Mouse (Mus musculus) midbrain, postnatal 0 days (tissue): ENCODE measurements around the gene Fam229a. TPM values are rescaled to one million over a fixed set of nuclear protein-coding genes. Genes with fewer than 3 reads are reported as not detected.

Experiments
- ATAC-seq: fragments of 200-750 bp; cut with Nextera tagmentation; 2 replicates; pipeline ENCODE4 v1.8.0; 2017; ENCODE audit warnings: moderate number of reproducible peaks, mild to moderate bottlenecking, moderate TSS enrichment, moderate library complexity; ENCODE audit not compliant: low FRiP score
- DNase-seq: peaks from one replicate; pipeline ENCODE4 v3.0.0-alpha.2; 2015; ENCODE audit warnings: low spot score
- H3K27ac ChIP-seq: fragments of 300-500 bp; sonication (generic); 2 replicates; pipeline ENCODE4 v1.5.1; 2014; ENCODE audit warnings: low read depth, mild to moderate bottlenecking, low read length, mixed read lengths
- H3K27me3 ChIP-seq: fragments of 300-500 bp; sonication (generic); 2 replicates; pipeline ENCODE4 v1.6.1; 2014; ENCODE audit warnings: low read length, control low read depth, mixed read lengths; ENCODE audit not compliant: insufficient read depth
- H3K36me3 ChIP-seq: fragments of 300-500 bp; sonication (generic); 2 replicates; pipeline ENCODE4 v1.6.1; 2014; ENCODE audit warnings: low read length, control low read depth, mixed read lengths; ENCODE audit not compliant: insufficient read depth
- H3K4me1 ChIP-seq: fragments of 300-500 bp; sonication (generic); 2 replicates; pipeline ENCODE4 v1.6.1; 2014; ENCODE audit warnings: mild to moderate bottlenecking, control low read depth, antibody characterized with exemption, low read length, mixed read lengths; ENCODE audit not compliant: insufficient read depth
- H3K4me2 ChIP-seq: fragments of 300-500 bp; sonication (generic); 2 replicates; pipeline ENCODE4 v1.6.1; 2014; ENCODE audit warnings: low read depth, mild to moderate bottlenecking, low read length, mixed read lengths; ENCODE audit not compliant: poor library complexity, severe bottlenecking
- H3K4me3 ChIP-seq: fragments of 300-500 bp; sonication (generic); 2 replicates; pipeline ENCODE4 v1.5.1; 2014; ENCODE audit warnings: low read depth, mild to moderate bottlenecking, low read length, moderate library complexity
- H3K9ac ChIP-seq: fragments of 300-500 bp; sonication (generic); replicated peaks from 2 replicates; pipeline ENCODE4 v1.6.1; 2014; ENCODE audit warnings: mild to moderate bottlenecking, low read length, moderate library complexity, mixed read lengths; ENCODE audit not compliant: poor library complexity, severe bottlenecking
- H3K9me3 ChIP-seq: fragments of 300-500 bp; sonication (generic); 2 replicates; pipeline ENCODE4 v1.6.1; 2016; ENCODE audit warnings: low read length, control low read depth
- CTCF ChIP-seq: IDR thresholded peaks from 2 replicates; pipeline ENCODE4 v1.5.1; 2016; ENCODE audit warnings: antibody characterized with exemption, mild to moderate bottlenecking
- WGBS: fragments of 180-500 bp; shearing (Covaris S2); extraction: QIAGEN DNeasy Blood & Tissue Kit; methylation state at CpG from one replicate; pipeline ENCODE4 v1.1.7; 2014; 5-methylcytosine and 5-hydroxymethylcytosine counted together
- polyA plus RNA-seq: library from polyadenylated mRNA; unstranded; fragments of >200 nt; fragmentation: Nextera tagmentation; extraction: Ambion mirVana; gene quantifications from 2 replicates; pipeline ENCODE4 v1.2.1, GENCODE M21; 2015
- total RNA-seq: library from RNA; depleted of rRNA; stranded (reverse); fragments of >200 nt; gene quantifications from 2 replicates; pipeline ENCODE4 v1.2.3, GENCODE M21; 2014

Fam229a gene
- total and polyA plus RNA-seq, 2 experiments from 2014 or later = 4.3 TPM; not detected in 1

DNA sequence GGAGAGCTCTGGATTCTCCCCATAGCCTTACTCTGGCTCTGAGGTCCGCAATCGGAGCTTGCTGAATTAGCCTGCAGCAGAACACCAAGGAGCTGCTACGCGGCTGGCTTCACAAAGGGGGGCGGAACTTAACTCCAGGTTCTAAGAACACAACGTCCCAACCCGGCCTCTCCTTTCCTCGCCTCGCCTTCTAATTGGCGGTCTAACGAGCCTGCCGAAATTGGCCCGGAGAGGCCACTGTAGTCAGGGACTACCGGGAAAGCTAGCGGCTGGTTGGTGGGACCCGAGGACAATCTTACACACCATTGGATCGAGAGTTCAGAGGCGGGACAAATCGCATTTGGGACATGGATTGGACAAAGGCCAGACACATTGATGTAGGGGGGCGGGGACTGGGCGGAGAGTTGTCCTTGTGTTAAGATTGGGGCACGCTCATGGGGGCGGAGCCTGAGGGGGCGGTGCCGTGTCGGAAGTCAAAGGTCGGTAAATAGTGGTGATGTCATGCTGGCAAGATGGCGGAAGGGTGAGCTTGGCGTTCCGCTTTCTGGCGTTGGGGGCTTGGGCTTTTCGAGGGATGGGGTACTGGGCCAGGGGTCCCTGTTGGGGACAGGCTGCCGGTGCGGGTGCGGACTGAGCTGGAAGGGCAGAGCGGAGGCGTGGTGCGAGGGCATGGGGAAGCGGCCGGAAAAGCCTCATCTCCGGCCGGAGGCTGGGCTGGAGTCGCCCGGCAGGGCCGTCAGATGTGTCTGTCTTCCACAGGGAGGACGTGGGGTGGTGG is 29.6 kb upstream of the Fam229a start, which contains the start of gene Bsdc1:
TSS of gene Bsdc1 (plus strand) at position 399 of the 778 bp plus-strand sequence.
- H3K4me1 ChIP-seq = 0 out of 2 replicates have a peak, but pooled peaks cover 3% of the 10 kb centered on the region
- ATAC-seq (peak; percentile 97), DNase-seq (peak; percentile 100)
- WGBS = under 1% methylated on average over 45 of the region's 46 CpGs
- H3K9me3 ChIP-seq = no peaks in the 10 kb centered on the region
- peaks cover 17% of the 10 kb centered on the region for H3K36me3 ChIP-seq
- peak within 1 kb of the TSS; percentile 82 for H3K4me2 ChIP-seq
- H3K27ac ChIP-seq = peak within 1 kb of the TSS; percentile 83
- TF ChIP-seq CTCF = no peak; the same call in 1 of the 2 replicates
- H3K9ac ChIP-seq = peak within 1 kb of the TSS; percentile 73
- no peaks in the 10 kb centered on the region for H3K27me3 ChIP-seq
- H3K4me3 ChIP-seq = peak within 1 kb of the TSS; percentile 97

DNA sequence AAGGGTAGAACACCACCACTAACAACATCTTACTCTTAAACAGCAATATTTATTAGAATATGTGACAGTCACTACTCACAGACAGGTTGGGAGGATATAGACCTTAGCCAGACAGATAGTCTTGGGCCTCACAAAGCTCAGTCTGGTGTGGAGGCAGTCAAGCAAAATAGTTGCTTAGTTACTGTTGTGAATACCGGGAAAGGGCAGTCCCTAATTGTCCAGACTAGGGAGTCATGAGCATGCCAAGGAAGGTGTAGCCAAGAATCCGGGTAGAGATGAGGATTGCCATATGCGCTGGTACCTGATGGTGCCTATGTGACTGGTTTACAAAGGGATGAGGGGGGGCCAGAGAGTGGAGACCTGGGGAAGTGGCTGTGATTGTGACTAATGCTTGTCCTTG is 28.9 kb upstream of the Fam229a start:
- peak overlapping the region; percentile 97 for H3K4me3 ChIP-seq
- 0 out of 2 replicates have a peak, but pooled peaks cover 3% of the 10 kb centered on the region for H3K4me1 ChIP-seq
- TF ChIP-seq CTCF = no peak
- no peaks in the 10 kb centered on the region for H3K9me3 ChIP-seq
- no peaks in the 10 kb centered on the region for H3K27me3 ChIP-seq
- WGBS = 40% methylated on average over 3 of the region's 3 CpGs
- H3K4me2 ChIP-seq = peak overlapping the region; percentile 82
- peak overlapping the region; percentile 73 for H3K9ac ChIP-seq
- ATAC-seq (no peak), DNase-seq (peak; percentile 3)
- H3K27ac ChIP-seq = peak overlapping the region; percentile 59; the same call in 1 of the 2 replicates
- peaks cover 25% of the 10 kb centered on the region for H3K36me3 ChIP-seq

GRCm38 (mm10) chr4:129463097-129464059 is 27.6 kb upstream of the Fam229a start:
- no peak overlapping the region for H3K4me2 ChIP-seq
- no peaks in the 10 kb centered on the region for H3K27me3 ChIP-seq
- no peak for TF ChIP-seq CTCF
- WGBS = 86% methylated on average over 24 of the region's 24 CpGs
- no peaks in the 10 kb centered on the region for H3K9me3 ChIP-seq
- H3K27ac ChIP-seq = no peak overlapping the region
- H3K4me1 ChIP-seq = 0 out of 2 replicates have a peak, but pooled peaks cover 3% of the 10 kb centered on the region
- H3K9ac ChIP-seq = no peak overlapping the region
- DNase-seq (no peak), ATAC-seq (no peak)
- H3K4me3 ChIP-seq = no peak overlapping the region
- peaks cover 37% of the 10 kb centered on the region for H3K36me3 ChIP-seq

DNA sequence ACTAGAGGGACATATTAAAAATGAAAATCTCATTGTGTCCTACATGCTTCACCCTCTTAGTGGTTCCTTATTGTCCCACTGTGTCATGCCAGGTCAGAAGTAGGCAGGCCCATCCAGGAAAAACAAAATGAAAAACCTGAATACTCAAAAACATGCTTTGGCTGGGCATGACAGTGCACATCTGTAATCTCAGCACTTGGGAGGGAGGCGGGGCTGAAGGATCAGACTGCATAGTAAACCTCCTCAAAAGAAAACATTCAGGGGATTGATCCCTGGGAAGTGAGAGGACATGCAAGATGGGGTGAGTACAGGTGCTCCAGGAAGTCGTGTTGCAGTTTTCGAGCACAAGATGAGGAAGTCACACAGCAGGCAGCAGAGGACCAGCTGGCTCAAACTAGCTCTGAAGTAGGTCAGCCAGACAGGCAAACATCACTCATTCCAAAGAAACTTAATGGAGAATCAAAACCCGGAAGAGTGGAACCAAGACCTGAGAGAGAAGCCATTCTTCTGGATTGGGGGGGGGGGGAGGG is 26.6 kb upstream of the Fam229a start:
- Histone ChIP-seq H3K36me3 (peaks cover 45% of the 10 kb centered on the region), H3K9me3 (no peaks in the 10 kb centered on the region), H3K27ac (no peak overlapping the region), H3K4me1 (0 out of 2 replicates have a peak, but pooled peaks cover 3% of the 10 kb centered on the region), H3K4me3 (no peak overlapping the region), H3K9ac (no peak overlapping the region), H3K4me2 (no peak overlapping the region), H3K27me3 (no peaks in the 10 kb centered on the region)
- DNase-seq (no peak), ATAC-seq (no peak)
- TF ChIP-seq CTCF = no peak
- 86% methylated on average over 4 of the region's 4 CpGs for WGBS

DNA sequence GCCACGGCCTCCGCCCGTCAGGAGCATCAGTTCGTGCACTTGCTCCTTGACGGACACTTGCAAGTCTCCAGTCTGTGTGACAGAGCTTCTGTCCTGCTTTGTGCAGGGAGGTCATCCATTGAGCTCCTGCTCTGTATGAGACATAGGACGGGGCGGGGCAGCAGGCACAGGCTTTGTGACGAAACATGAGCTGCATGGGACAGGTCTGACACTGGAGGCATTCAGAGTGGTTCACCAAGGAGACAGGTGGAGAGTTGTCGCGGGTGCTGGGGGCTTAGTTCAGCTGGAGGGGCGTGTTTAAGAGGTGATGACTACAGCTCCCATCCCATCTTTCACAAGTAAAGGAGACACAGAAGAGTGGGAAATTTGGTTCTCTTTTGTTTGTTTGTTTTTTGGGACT is 14.9 kb upstream of the Fam229a start:
- Histone ChIP-seq H3K27ac (no peak overlapping the region), H3K4me3 (no peak overlapping the region), H3K9me3 (no peaks in the 10 kb centered on the region), H3K4me1 (no peaks in the 10 kb centered on the region), H3K27me3 (no peaks in the 10 kb centered on the region), H3K36me3 (peaks cover 62% of the 10 kb centered on the region), H3K4me2 (no peak overlapping the region), H3K9ac (no peak overlapping the region)
- DNase-seq (no peak), ATAC-seq (no peak)
- 88% methylated on average over 11 of the region's 11 CpGs for WGBS
- no peak for TF ChIP-seq CTCF
